Mouse (Mus musculus) left cerebral cortex, postnatal 25 days (tissue): ENCODE data around the gene Zfp970. TPM values are rescaled to one million over a fixed set of nuclear protein-coding genes. Genes with fewer than 3 reads are reported as not detected.
"Not testable (repeated sequence)": the region's sequence is repeated elsewhere in the genome, so short reads cannot be mapped to it uniquely, and the experiment has no call there.

Source experiments
- DNase-seq, 2 experiments: peaks; one replicate each; pipeline ENCODE4 v3.0.0; 2022; ENCODE audit warnings: low spot score in 2 of 2, mixed read lengths in 1 of 2
- intact Hi-C: fragments of 180-260 bp; cut with DNase I; formaldehyde crosslinking; loops from one replicate; pipeline ENCODE4 v1.15.1; 2025
- total RNA-seq, 2 experiments: library from RNA; stranded (reverse); gene quantifications; 2 replicates each; pipeline ENCODE4 v1.2.3; 2021

Zfp970 gene
- 10 to 100 TPM; 21.5 to 31.6 TPM for total RNA-seq

DNA sequence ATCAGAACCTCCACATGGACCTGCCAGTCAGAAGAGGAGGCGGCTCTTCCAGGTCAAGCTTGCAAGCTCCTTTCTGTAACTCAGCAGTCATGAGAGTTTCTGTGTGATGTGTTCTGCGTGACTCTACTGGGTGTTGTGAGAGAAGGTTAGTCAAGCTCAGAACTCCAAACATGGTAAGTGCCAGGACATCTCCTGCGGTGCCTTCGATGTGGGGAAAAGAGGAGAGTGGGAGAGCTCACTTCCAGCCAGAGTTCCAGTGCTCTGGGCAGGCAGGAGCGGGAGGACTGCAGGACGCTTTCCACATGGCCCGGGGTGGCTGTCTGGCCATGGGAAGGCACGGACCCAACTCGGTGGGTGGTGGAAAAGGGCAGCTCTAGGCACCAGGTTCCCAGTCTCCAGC, at the start of gene Zfp970:
Gene Zfp970 (plus strand): TSS at position 58 of the 400 bp plus-strand sequence.
- DNase-seq, intact Hi-C loops: not testable (repeated sequence)

DNA sequence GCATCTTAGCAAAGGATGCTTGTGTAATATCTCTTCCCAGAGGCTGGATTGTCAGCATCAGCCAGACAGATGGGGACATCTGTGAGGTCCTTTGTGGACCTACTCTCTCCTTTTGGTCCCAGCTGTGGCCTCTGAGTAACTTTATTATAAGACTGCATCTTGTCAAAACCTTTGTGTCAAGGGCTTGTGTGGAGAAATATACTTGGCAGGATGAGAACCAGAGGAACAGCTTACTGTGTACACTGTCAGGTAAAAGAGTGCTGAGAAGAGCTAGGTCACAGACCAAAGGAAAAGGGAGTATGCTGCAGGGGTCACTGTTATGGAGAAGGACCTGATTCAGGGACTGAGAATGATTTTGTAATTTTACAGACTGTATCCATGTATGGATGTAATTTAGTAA, 3.7 kb downstream of the Zfp970 start:
- DNase-seq, intact Hi-C loops: not testable (repeated sequence)

DNA sequence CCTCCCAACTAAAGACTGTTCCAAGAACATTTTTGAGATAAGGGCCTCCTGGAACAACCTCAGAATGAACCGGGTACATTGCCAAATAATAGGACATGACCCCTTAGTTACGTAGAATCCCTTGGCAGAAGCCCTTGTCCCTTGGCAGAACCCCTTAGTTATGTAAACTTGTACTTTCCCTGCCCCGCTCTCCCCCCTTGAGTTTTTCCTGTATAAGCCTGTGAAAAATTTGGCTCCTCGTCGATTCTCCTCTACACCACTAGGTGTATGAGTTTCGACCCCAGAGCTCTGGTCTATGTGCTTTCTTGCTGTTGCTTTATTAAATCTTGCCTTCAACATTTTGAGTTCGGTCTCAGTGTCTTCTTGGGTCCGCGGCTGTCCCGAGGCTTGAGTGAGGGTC, 7.7 kb downstream of the Zfp970 start:
- intact Hi-C loops, DNase-seq: not testable (repeated sequence)

DNA sequence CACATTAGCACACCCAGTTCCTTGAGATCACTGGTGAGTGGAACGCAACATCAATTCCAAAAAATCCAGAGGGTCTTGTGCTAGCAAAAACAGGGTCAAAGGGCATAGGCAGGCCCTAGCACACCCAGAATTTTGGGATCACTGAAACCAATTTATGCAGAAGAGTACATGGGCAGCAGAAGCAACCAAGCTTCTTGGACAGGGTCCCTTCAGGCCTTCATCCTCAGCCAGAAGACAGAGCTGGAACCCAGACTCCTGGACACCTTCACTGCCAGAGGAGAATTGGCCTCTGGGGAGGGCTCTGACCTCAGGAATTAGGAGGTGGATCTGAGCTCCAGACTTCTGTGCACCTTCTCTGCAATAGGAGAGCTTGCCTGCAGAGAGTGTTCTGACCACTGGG, 17.4 kb downstream of the Zfp970 start:
- intact Hi-C loops, DNase-seq: not testable (repeated sequence)

DNA sequence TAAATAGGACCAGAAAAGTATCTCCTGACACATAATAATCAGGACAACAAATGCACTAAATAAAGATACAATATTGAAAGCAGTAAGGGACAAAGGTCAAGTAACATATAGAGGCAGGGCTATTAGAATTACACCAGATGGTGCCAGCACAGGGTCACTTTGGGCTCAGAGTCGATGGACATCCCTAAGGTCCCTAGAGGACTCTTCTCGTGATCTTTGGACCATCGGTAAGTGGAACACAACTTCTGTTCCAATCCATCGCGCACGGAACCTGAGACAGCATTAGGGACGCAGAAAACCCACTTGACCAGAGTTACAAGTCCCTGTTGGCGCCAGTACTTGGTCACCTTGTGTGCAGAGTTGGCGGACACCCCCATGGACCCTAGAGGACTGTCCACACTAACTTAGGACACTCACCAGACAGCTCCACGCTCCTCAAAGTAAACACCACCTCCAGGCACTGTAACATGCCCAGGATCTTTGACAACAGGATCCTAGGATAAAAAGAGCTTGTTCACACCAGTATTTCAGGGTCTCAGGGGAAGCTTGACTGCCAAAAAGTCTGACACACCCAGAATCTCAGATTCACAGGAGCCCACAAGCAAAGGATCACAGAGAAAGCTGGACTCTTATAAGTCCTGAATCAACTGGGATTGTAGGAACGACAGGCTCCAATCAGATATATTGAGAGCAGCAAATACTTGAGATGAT, 18.9 kb downstream of the Zfp970 start:
- not testable (repeated sequence) for DNase-seq

GRCm38 (mm10) chr2:177498067-177498466, 33.5 kb downstream of the Zfp970 start, which contains the start of gene Gm14403:
Gene Gm14403 (plus strand): TSS chr2:177498215.
- intact Hi-C loops: not testable (repeated sequence)
- DNase-seq: peak in 1 of 2 experiments; percentile 51

More for the DNA sequence above, 18.9 kb downstream of the Zfp970 start:
- intact Hi-C loops: not testable (repeated sequence)

DNA sequence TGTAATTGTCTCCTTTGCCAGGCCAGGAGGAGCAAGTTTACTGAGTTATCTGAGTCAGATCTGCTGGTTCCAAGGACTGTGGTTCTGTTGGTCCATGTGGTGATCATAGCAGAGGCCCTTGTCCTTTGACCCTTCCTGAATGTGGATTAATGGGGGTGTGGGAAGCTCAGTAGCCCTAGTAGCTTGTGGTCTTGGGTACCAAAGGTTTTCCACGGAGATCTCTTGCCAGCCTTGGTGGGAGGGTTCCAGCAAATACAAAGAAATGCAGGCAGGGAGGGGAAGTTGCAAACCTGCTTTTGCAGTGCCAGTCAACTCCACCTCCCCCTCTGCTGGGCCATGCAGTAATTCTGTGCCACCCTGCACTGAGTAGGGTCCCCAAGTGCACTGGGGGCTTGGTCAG, 34.6 kb downstream of the Zfp970 start:
- DNase-seq, intact Hi-C loops: not testable (repeated sequence)

DNA sequence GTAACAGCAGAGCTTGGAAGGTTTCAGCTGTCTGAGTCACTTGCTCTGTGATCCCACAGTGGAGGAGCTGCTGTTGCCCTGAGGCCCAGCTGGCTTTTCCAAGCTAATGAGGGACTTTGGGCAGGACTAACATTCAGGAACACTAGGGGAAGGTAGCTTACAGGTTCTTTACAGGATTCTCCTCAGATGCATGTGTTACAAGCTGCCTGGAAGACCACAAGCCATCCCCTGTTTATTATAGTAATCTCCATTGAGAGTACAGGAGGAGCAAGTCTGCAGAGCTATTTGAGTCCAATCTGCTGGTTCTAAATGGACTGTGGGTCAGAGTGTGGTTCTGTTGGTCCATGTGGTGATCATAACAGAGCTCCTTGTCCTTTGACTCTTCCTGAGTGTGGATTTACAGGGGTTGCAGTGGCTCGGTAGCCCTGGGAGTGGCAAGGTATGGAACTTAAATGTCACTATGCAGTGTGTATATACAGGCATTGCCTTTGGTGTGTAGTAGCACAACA, 40.7 kb downstream of the Zfp970 start:
- intact Hi-C loops, DNase-seq: not testable (repeated sequence)

- intact Hi-C loops, DNase-seq: not testable (repeated sequence)
These were observed 46.8 kb downstream of the Zfp970 start for GRCm38 (mm10) chr2:177511381-177511780.

- DNase-seq, intact Hi-C loops: not testable (repeated sequence)
These were observed 47.4 kb downstream of the Zfp970 start for GRCm38 (mm10) chr2:177511972-177512371.

- intact Hi-C loops, DNase-seq: not testable (repeated sequence)
These were observed 49.5 kb downstream of the Zfp970 start for GRCm38 (mm10) chr2:177513991-177514479.

DNA sequence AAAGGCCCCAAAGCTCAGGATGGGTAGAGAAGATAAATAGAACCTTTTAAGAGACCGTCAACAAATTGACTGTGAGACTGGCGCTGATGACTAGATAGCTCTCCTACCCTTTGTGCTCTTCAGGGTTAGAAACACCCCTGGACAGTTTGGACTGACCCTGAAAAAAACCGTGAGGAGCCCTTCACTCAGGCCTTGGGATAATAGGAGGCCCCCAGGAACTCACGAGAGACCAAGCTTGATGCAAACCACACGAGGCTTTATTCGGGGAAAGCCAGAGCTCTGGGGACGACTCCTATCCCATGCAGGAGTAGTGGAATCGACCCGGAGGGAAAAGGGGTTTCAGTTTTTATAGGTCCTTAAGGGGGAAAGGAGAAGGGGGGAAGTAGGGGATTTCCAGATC, 53.2 kb downstream of the Zfp970 start:
- intact Hi-C loops: not testable (repeated sequence)

GRCm38 (mm10) chr2:177518354-177518753, 53.8 kb downstream of the Zfp970 start:
- DNase-seq, intact Hi-C loops: not testable (repeated sequence)

More for the DNA sequence above, 53.2 kb downstream of the Zfp970 start:
- not testable (repeated sequence) for DNase-seq

- intact Hi-C loops, DNase-seq: not testable (repeated sequence)
These were observed 54.4 kb downstream of the Zfp970 start for GRCm38 (mm10) chr2:177518960-177519359.

- DNase-seq: no peak
- intact Hi-C loops: no loop called here
These were observed 55.5 kb downstream of the Zfp970 start for GRCm38 (mm10) chr2:177520035-177520434.

DNA sequence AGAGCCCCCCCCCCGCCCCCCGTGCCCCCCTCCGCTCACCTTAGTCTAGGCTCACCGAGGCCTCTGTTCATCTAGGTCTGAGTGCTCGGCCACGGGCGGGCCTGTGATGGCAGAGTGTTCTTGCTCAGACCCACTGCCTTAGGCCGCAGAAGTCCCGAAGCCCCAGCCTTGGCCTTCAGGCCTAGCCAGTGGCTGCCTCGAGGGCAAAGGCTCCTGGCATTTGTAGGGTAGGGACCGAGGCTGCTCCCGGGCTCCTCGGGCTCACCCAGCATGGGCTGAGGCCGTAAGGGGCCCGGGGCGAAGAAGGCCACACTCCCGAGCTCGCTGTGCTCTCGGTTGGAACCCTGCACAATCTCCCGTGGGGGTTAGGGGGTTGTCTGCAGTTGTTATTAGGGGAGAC, 58.5 kb downstream of the Zfp970 start:
- intact Hi-C loops: no loop called here
- DNase-seq: no peak

- intact Hi-C loops, DNase-seq: not testable (repeated sequence)
These were observed 59.1 kb downstream of the Zfp970 start for GRCm38 (mm10) chr2:177523674-177524073.

DNA sequence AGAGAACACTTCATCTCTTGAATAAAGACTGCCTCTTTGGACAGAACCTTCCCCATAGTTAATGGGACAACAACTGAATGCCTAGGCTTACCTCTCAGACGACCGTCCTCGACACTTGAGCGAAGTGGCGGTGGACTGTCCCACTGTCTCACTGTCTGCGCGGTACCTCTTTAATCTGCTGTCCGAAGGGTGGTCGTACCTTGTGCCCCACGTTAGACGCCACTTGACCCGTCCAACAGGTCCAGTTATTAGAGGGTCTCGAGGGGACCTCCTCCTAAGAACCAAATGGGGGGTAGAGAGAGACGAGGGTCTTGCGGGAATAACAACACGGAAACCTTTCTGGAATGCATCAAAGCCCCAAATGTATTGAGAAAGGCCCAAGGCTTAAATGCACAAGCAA, 59.6 kb downstream of the Zfp970 start:
- DNase-seq, intact Hi-C loops: not testable (repeated sequence)
